Mouse (Mus musculus) inflammation-experienced regulatory T-cells, adult 16 weeks (primary cell): Measurements from ENCODE around the gene Olig3. TPM values are rescaled to one million over a fixed set of nuclear protein-coding genes. Genes with fewer than 3 reads are reported as not detected.

ENCODE experiments used
- polyA plus RNA-seq: library from polyadenylated mRNA; unstranded; fragments of 100-300 nt; shearing (Covaris generic); gene quantifications from one replicate; pipeline ENCODE4 v1.2.1, GENCODE M21; 2017

The Olig3 gene
- polyA plus RNA-seq, result not detected

GRCm38 (mm10) chr10:19356071-19356583 is at the start of gene Olig3:
TSS of gene Olig3 (plus strand) at chr10:19356533.

Other genes starting within 250 kb of the Olig3 start
- gene Ifngr1, start 235.4 kb downstream of the Olig3 start, polyA plus RNA-seq, result 583 TPM